Mouse (Mus musculus): Measurements from ENCODE around the gene Mlh1. TPM values are rescaled to one million over a fixed set of nuclear protein-coding genes. Genes with fewer than 3 reads are reported as not detected.
A peak's percentile ranks its signal among the peaks of the same experiment; 100 is the strongest.

The Mlh1 gene
- polyA plus RNA-seq, 1 experiment from 2014 or later = 35.2 TPM

DNA sequence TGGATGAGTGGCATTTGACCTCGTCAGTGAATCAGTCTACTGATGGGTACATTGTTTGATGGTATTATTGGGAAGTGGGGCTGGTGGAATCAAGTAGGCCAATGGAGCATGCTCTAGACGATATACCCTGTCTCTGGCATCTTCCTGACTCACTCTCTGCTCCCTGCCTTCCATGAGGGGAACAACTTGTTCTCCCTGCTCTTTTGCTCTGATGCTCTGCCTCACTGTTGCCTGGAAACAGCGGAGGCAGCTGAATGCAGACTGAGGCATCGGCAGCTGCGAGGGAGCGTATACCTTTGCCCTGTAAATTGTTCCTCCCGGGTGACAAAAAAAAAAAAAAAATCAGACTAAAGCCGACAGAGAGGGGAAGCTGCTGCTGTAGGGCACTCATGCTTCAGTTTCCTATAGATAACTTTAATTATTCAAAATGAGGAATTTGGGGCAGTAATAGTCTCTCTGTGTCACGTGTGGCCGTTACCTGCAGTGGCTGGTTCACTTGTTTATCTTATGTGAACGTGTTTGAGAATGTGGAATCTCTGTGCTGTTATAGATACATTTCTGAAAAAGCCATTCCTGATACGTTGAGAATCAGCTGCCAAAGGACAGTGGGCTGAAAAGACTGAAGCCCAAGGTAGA is 30.7 kb upstream of the Mlh1 start:
- no peaks in the 10 kb centered on the region for H3K36me3 ChIP-seq
- H3K27me3 ChIP-seq (replicated peaks) = no peaks in the 10 kb centered on the region
- H3K4me2 ChIP-seq = no peak overlapping the region
- no peak overlapping the region for H3K4me3 ChIP-seq
- H3K9ac ChIP-seq = no peak overlapping the region
- no peaks in the 10 kb centered on the region for H3K9me3 ChIP-seq
- H3K4me1 ChIP-seq = no peaks in the 10 kb centered on the region
- 66% methylated on average over 12 of the region's 12 CpGs for WGBS
- no peak overlapping the region for H3K27ac ChIP-seq (replicated peaks)
- no peak for ATAC-seq (ENCODE audit: extremely low read depth, insufficient number of reproducible peaks, low FRiP score, low TSS enrichment)

DNA sequence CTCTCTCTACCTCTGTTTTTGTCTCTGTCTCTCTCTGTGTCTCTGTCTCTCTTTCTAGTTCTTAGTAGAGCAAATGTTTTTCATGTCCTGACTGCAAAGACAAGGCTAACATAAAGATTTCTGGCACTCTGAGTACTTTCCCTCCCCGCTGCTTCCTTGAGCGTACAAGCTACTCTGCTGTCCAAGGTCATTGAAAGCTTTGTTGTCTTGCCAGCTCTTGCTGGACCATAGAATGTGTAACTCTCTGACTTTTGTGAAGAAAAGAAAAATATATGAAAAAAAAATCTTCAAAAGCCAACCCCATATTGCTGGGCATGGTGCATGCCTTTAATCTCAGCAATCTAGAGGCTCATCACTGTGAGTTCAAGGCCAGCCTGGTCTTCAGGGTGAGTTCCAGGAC is 27.0 kb upstream of the Mlh1 start:
- H3K4me1 ChIP-seq = no peaks in the 10 kb centered on the region
- no peaks in the 10 kb centered on the region for H3K9me3 ChIP-seq
- 63% methylated on average over 2 of the region's 2 CpGs for WGBS
- H3K9ac ChIP-seq = no peak overlapping the region
- H3K4me3 ChIP-seq = no peak overlapping the region
- H3K4me2 ChIP-seq = no peak overlapping the region
- no peak overlapping the region for H3K27ac ChIP-seq (replicated peaks)
- H3K36me3 ChIP-seq = no peaks in the 10 kb centered on the region
- no peak for ATAC-seq (ENCODE audit: extremely low read depth, insufficient number of reproducible peaks, low FRiP score, low TSS enrichment)
- H3K27me3 ChIP-seq (replicated peaks) = no peaks in the 10 kb centered on the region

GRCm38 (mm10) chr9:111296433-111296832 is 24.8 kb upstream of the Mlh1 start:
- Histone ChIP-seq H3K27ac (replicated peaks) (no peak overlapping the region), H3K4me3 (no peak overlapping the region), H3K9ac (no peak overlapping the region), H3K36me3 (no peaks in the 10 kb centered on the region), H3K4me2 (no peak overlapping the region), H3K9me3 (no peaks in the 10 kb centered on the region), H3K4me1 (no peaks in the 10 kb centered on the region), H3K27me3 (replicated peaks) (no peaks in the 10 kb centered on the region)
- WGBS = 68% methylated on average over 7 of the region's 7 CpGs
- no peak for ATAC-seq (ENCODE audit: extremely low read depth, insufficient number of reproducible peaks, low FRiP score, low TSS enrichment)

DNA sequence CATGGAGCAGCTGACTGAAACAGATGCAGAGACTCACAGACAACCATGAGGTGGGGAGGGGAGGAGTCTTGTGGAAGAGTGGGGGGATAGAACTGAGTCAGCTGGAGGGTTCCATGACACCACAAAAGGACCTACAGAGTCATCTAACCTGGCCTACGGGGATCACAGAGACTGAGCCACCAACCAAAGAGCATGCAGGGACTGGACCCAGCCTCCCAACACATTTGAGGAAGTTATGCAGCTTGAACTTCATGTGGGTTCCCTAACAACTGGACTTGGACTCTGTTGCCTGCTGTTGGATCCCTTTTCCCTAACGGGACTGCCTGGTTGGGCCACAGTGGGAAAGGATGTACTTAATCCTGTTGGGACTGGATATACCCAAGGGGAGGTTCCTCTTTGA is 23.7 kb upstream of the Mlh1 start:
- Histone ChIP-seq H3K4me1 (no peaks in the 10 kb centered on the region), H3K9me3 (no peaks in the 10 kb centered on the region), H3K27me3 (replicated peaks) (no peaks in the 10 kb centered on the region), H3K27ac (replicated peaks) (no peak overlapping the region), H3K4me2 (no peak overlapping the region), H3K4me3 (no peak overlapping the region), H3K36me3 (no peaks in the 10 kb centered on the region), H3K9ac (no peak overlapping the region)
- 66% methylated on average over 2 of the region's 2 CpGs for WGBS
- ATAC-seq (ENCODE audit: extremely low read depth, insufficient number of reproducible peaks, low FRiP score, low TSS enrichment) = no peak

DNA sequence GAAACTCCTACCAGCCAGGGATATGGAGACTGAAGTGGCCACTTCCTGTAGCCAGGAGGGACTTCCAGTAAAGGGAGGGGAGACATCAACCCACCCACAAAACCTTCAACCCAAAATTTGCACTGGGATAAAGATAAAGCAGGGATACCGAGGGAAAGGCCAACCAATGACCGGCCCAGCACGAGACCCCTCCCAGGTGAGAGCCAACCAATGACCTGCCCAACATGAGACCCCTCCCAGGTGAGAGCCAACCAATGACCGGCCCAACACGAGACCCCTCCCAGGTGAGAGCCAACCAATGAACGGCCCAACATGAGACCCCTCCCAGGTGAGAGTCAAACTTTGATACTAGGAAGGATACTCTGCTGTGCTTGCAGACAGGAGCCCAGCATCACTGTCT is 23.3 kb upstream of the Mlh1 start:
- no peak overlapping the region for H3K9ac ChIP-seq
- no peaks in the 10 kb centered on the region for H3K27me3 ChIP-seq (replicated peaks)
- no peaks in the 10 kb centered on the region for H3K9me3 ChIP-seq
- 83% methylated on average over 6 of the region's 6 CpGs for WGBS
- H3K27ac ChIP-seq (replicated peaks) = no peak overlapping the region
- H3K36me3 ChIP-seq = no peaks in the 10 kb centered on the region
- 0 out of 2 replicates have a peak, but pooled peaks cover 3% of the 10 kb centered on the region for H3K4me1 ChIP-seq
- H3K4me2 ChIP-seq = no peak overlapping the region
- no peak for ATAC-seq (ENCODE audit: extremely low read depth, insufficient number of reproducible peaks, low FRiP score, low TSS enrichment)
- H3K4me3 ChIP-seq = no peak overlapping the region

GRCm38 (mm10) chr9:111293234-111293633 is 21.6 kb upstream of the Mlh1 start:
- H3K9ac ChIP-seq = no peak overlapping the region
- no peak overlapping the region for H3K4me2 ChIP-seq
- H3K4me1 ChIP-seq = 0 out of 2 replicates have a peak, but pooled peaks cover 8% of the 10 kb centered on the region
- 75% methylated on average over 4 of the region's 4 CpGs for WGBS
- H3K27me3 ChIP-seq (replicated peaks) = no peaks in the 10 kb centered on the region
- no peaks in the 10 kb centered on the region for H3K36me3 ChIP-seq
- no peaks in the 10 kb centered on the region for H3K9me3 ChIP-seq
- no peak overlapping the region for H3K4me3 ChIP-seq
- no peak overlapping the region for H3K27ac ChIP-seq (replicated peaks)
- no peak for ATAC-seq (ENCODE audit: extremely low read depth, insufficient number of reproducible peaks, low FRiP score, low TSS enrichment)

- Histone ChIP-seq H3K4me2 (no peak overlapping the region), H3K9me3 (no peaks in the 10 kb centered on the region), H3K4me1 (peaks cover 14% of the 10 kb centered on the region), H3K4me3 (no peak overlapping the region), H3K27ac (replicated peaks) (no peak overlapping the region), H3K36me3 (no peaks in the 10 kb centered on the region), H3K27me3 (replicated peaks) (no peaks in the 10 kb centered on the region), H3K9ac (no peak overlapping the region)
- 71% methylated on average over 11 of the region's 11 CpGs for WGBS
- ATAC-seq (ENCODE audit: extremely low read depth, insufficient number of reproducible peaks, low FRiP score, low TSS enrichment) = no peak
These were observed 19.0 kb upstream of the Mlh1 start for GRCm38 (mm10) chr9:111290539-111291100.

- peak overlapping the region; percentile 23; the same call in 1 of the 2 replicates for H3K4me3 ChIP-seq
- 13% methylated on average over 21 of the region's 21 CpGs for WGBS
- peaks cover 17% of the 10 kb centered on the region for H3K4me1 ChIP-seq
- no peaks in the 10 kb centered on the region for H3K9me3 ChIP-seq
- ATAC-seq (ENCODE audit: extremely low read depth, insufficient number of reproducible peaks, low FRiP score, low TSS enrichment) = peak; percentile 31; the same call in 1 of the 2 replicates
- H3K36me3 ChIP-seq = no peaks in the 10 kb centered on the region
- peak overlapping the region; percentile 56 for H3K4me2 ChIP-seq
- H3K9ac ChIP-seq = peak overlapping the region; percentile 8; the same call in 1 of the 2 replicates
- no peaks in the 10 kb centered on the region for H3K27me3 ChIP-seq (replicated peaks)
- peak overlapping the region; percentile 26; the same call in 1 of the 2 replicates for H3K27ac ChIP-seq (replicated peaks)
These were observed 18.3 kb upstream of the Mlh1 start for GRCm38 (mm10) chr9:111289832-111290339.

DNA sequence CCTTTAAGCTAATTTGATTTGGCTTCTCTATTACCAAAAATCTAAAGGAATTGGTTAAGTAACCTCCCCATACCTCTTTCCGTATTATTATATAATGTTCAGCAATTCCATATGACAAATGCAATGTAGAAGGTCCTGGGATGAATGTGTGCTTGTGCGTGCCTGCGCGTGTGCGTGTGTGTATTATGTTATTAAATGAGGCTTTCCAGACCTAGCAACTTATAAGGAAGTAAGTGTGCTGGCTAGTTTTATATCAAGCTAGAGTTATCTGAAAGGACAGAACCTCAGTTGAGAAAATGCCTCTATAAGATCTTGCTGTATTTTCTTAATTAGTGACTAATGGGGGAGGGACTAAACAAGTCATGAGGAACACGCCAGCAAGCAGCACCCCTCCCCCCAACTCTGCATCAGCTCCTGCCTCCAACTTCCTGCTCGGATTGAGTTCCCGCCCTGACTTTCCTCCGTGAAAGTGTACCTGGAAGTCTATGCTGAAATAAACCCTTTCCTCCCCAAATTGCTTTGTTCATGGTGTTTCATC is 17.8 kb upstream of the Mlh1 start:
- WGBS = 50% methylated on average over 9 of the region's 9 CpGs
- Histone ChIP-seq H3K4me2 (peak overlapping the region; percentile 56), H3K36me3 (no peaks in the 10 kb centered on the region), H3K4me1 (peaks cover 17% of the 10 kb centered on the region), H3K9ac (peak overlapping the region; percentile 8; the same call in 1 of the 2 replicates), H3K27ac (replicated peaks) (peak overlapping the region; percentile 26; the same call in 1 of the 2 replicates), H3K9me3 (no peaks in the 10 kb centered on the region), H3K27me3 (replicated peaks) (no peaks in the 10 kb centered on the region), H3K4me3 (peak overlapping the region; percentile 23; the same call in 1 of the 2 replicates)
- ATAC-seq (ENCODE audit: extremely low read depth, insufficient number of reproducible peaks, low FRiP score, low TSS enrichment) = no peak

DNA sequence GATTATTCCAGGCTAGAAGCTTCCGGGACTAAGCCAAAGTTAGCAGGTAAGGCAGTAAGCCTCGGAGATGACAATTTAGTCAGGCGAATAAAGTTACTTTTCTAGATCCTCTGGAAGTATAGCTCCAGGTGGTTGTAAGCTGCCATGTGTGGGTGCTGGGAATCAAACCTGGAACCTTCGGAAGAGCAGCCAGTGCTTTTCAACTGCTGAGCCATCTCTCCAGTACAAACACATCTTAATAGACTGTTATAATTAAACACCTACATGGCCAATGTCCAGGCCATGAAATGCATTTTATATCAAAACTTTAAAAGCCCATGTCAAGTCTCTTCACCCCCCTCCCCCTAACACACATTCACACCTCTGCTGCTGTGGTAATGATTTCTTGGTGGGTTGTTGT is 16.4 kb upstream of the Mlh1 start:
- ATAC-seq (ENCODE audit: extremely low read depth, insufficient number of reproducible peaks, low FRiP score, low TSS enrichment) = no peak
- WGBS = 79% methylated on average over 4 of the region's 4 CpGs
- H3K4me1 ChIP-seq = peaks cover 17% of the 10 kb centered on the region
- no peak overlapping the region for H3K9ac ChIP-seq
- no peaks in the 10 kb centered on the region for H3K36me3 ChIP-seq
- H3K4me2 ChIP-seq = no peak overlapping the region
- no peaks in the 10 kb centered on the region for H3K27me3 ChIP-seq (replicated peaks)
- no peaks in the 10 kb centered on the region for H3K9me3 ChIP-seq
- no peak overlapping the region for H3K4me3 ChIP-seq
- no peak overlapping the region for H3K27ac ChIP-seq (replicated peaks)

DNA sequence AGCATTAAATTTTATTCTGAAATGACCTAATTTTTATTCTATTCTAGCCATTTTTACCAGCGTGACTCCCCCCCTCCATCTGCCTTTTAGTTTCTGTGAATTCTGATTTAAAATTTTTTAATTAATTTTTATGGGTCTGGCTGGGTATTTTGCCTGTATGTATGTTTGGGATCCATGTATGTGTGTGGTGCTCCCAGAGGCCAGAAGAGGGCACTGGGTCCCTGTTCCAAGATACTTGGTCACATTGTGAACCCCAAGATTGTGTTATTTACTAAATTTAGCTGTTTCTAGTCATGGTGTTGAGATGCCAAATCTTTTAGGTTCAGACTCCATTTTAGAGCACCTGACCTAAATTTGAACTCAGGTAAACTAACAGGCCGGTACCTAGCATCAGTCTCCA is 14.9 kb upstream of the Mlh1 start:
- Histone ChIP-seq H3K36me3 (no peaks in the 10 kb centered on the region), H3K4me1 (peaks cover 25% of the 10 kb centered on the region), H3K27ac (replicated peaks) (no peak overlapping the region), H3K4me2 (no peak overlapping the region), H3K9me3 (no peaks in the 10 kb centered on the region), H3K9ac (no peak overlapping the region), H3K27me3 (replicated peaks) (no peaks in the 10 kb centered on the region), H3K4me3 (no peak overlapping the region)
- no peak for ATAC-seq (ENCODE audit: extremely low read depth, insufficient number of reproducible peaks, low FRiP score, low TSS enrichment)
- WGBS = 70% methylated on average over 2 of the region's 2 CpGs

Data from heart, embryonic 13.5 days (tissue).